Mouse (Mus musculus): Measurements from ENCODE around the gene Tmem196.

DNA sequence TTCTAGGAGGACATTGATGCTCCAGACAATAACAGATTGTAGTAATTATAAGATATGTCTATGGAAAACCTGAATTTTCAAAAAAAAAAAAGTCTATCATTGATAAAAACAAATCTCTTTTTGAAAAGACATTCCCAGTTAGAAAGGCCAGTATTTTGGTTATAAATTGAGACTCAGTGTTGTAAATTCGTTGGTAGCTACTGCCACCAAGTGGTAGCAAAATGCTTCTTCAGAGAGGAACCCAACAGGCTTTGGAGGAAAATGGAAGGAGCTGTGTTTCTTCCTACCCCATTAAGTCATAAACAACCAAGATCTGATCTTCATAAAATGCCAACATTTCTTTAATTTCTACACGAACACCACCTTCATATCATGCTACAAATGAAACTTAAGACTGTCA lies 36.1 kb downstream of the Tmem196 start:
- no peak for TF ChIP-seq POLR2A (IDR thresholded peaks at IDR 0.05; ENCODE audit: insufficient read length, low read depth)
- TF ChIP-seq USF1 (IDR thresholded peaks at IDR 0.05; ENCODE audit: low read depth), result no peak
- no peak for TF ChIP-seq POLR2AphosphoS2 (IDR thresholded peaks at IDR 0.05; ENCODE audit: insufficient read length, low read depth)
- TF ChIP-seq TCF12 (IDR thresholded peaks at IDR 0.05; ENCODE audit: insufficient read depth, poor library complexity, severe bottlenecking), result no peak
- no peak for TF ChIP-seq E2F4 (IDR thresholded peaks at IDR 0.05; ENCODE audit: insufficient read depth)
- TF ChIP-seq CEBPB (IDR thresholded peaks at IDR 0.05; ENCODE audit: insufficient read depth, poor library complexity, severe bottlenecking), result no peak
- no peak for TF ChIP-seq TCF3 (IDR thresholded peaks at IDR 0.05; ENCODE audit: insufficient read length, low read depth)
- no peak for TF ChIP-seq MAX (IDR thresholded peaks at IDR 0.05; ENCODE audit: low read depth)
- no peak for TF ChIP-seq MYOD1 (IDR thresholded peaks at IDR 0.05; ENCODE audit: control insufficient read depth in 1 of 3, insufficient read length in 2 of 3, low read depth in 2 of 3)
- no peak for TF ChIP-seq MYOG (IDR thresholded peaks at IDR 0.05; ENCODE audit: control insufficient read depth in 1 of 3, insufficient read depth in 1 of 3, insufficient read length in 2 of 3, low read depth in 2 of 3)
- no peak for TF ChIP-seq SRF (IDR thresholded peaks at IDR 0.05; ENCODE audit: control insufficient read depth, insufficient read length, low read depth)

Measured in myocyte (in vitro differentiated cells).